Mouse (Mus musculus): Measurements from ENCODE around the gene Gm21671. TPM values are rescaled to one million over a fixed set of nuclear protein-coding genes. Genes with fewer than 3 reads are reported as not detected.
"Not testable (repeated sequence)": the region's sequence is repeated elsewhere in the genome, so short reads cannot be mapped to it uniquely, and the experiment has no call there.

Gene Gm21671
- polyA plus RNA-seq (2015; fragmentation: Nextera tagmentation; extraction: Ambion mirVana), result not detected in 2 replicates

- ATAC-seq (ENCODE audit: low FRiP score, low TSS enrichment); H3K9ac ChIP-seq (replicated peaks; ENCODE audit: low read length); H3K36me3 ChIP-seq (ENCODE audit: insufficient read depth, low read length); H3K4me1 ChIP-seq (ENCODE audit: insufficient read depth, low read length); H3K27me3 ChIP-seq (ENCODE audit: insufficient read depth, low read length); H3K9me3 ChIP-seq (ENCODE audit: low read length); H3K4me2 ChIP-seq (replicated peaks; ENCODE audit: low read depth, low read length); H3K27ac ChIP-seq (ENCODE audit: low read length); H3K4me3 ChIP-seq (ENCODE audit: low read length): not testable (repeated sequence)
- WGBS, result 60% methylated on average over 2 of the region's 2 CpGs
Measured at GRCm38 (mm10) chr5:25954317-25954716, at the start of gene Gm21671. TSS of gene Gm21671 (minus strand) at chr5:25954417.

DNA sequence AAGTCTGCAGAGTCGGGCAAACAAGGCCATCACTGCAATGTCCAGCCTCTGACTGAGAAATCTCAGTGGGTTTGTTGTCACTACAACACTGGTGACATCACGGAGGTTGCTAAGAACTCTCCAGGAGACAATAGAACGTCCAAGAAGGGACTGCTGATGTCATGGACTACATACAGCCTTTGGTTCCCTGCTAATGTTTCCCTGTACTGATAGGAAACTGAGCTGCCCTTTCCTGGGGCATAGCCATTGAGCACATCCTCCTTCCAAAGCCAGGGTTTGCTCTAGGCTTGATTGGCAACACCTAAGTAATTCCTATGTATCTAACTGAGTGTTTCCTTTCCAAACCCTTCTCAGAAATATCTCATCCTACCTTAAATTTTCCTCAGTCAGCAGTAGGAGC, 34.3 kb upstream of the Gm21671 start, which contains the start of gene Gm21698:
Gene Gm21698, minus strand, starts transcription at position 101 of the 400 bp plus-strand sequence.
- H3K4me3 ChIP-seq (ENCODE audit: low read length); H3K9me3 ChIP-seq (ENCODE audit: low read length); H3K9ac ChIP-seq (replicated peaks; ENCODE audit: low read length); H3K36me3 ChIP-seq (ENCODE audit: insufficient read depth, low read length); H3K27ac ChIP-seq (ENCODE audit: low read length); ATAC-seq (ENCODE audit: low FRiP score, low TSS enrichment); H3K4me1 ChIP-seq (ENCODE audit: insufficient read depth, low read length); H3K4me2 ChIP-seq (replicated peaks; ENCODE audit: low read depth, low read length); H3K27me3 ChIP-seq (ENCODE audit: insufficient read depth, low read length): not testable (repeated sequence)
- no CpG with 5 or more reads among the region's 3 CpGs for WGBS

DNA sequence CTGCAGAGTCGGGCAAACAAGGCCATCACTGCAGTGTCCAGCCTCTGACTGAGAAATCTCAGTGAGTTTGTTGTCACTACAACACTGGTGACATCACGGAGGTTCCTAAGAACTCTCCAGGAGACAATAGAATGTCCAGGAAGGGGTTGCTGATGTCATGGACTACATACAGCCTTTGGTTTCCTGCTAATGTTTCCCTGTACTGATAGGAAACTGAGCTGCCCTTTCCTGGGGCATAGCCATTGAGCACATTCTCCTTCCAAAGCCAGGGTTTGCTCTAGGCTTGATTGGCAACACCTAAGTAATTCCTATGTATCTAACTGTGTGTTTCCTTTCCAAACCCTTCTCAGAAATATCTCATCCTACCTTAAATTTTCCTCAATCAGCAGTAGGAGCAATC, 18.3 kb upstream of the Gm21671 start, which contains the start of gene Gm21680:
Gene Gm21680, minus strand, starts transcription at position 101 of the 400 bp plus-strand sequence.
- no CpG with 5 or more reads among the region's 2 CpGs for WGBS
- not testable (repeated sequence) for H3K9me3 ChIP-seq (ENCODE audit: low read length); H3K9ac ChIP-seq (replicated peaks; ENCODE audit: low read length); H3K27ac ChIP-seq (ENCODE audit: low read length); H3K4me1 ChIP-seq (ENCODE audit: insufficient read depth, low read length); H3K36me3 ChIP-seq (ENCODE audit: insufficient read depth, low read length); H3K27me3 ChIP-seq (ENCODE audit: insufficient read depth, low read length); ATAC-seq (ENCODE audit: low FRiP score, low TSS enrichment); H3K4me3 ChIP-seq (ENCODE audit: low read length); H3K4me2 ChIP-seq (replicated peaks; ENCODE audit: low read depth, low read length)

GRCm38 (mm10) chr5:25957050-25957449, 2.8 kb upstream of the Gm21671 start:
- H3K27me3 ChIP-seq (ENCODE audit: insufficient read depth, low read length); H3K4me1 ChIP-seq (ENCODE audit: insufficient read depth, low read length); H3K9me3 ChIP-seq (ENCODE audit: low read length); H3K36me3 ChIP-seq (ENCODE audit: insufficient read depth, low read length); H3K27ac ChIP-seq (ENCODE audit: low read length); H3K9ac ChIP-seq (replicated peaks; ENCODE audit: low read length): not testable (repeated sequence)
- Histone ChIP-seq H3K4me2 (replicated peaks; ENCODE audit: low read depth, low read length) (peak overlapping the region; percentile 42), H3K4me3 (ENCODE audit: low read length) (peak overlapping the region; percentile 29; the same call in 1 of the 2 replicates)
- 0 out of 2 replicates have a peak, but pooled peaks have one; percentile 35 for ATAC-seq (ENCODE audit: low FRiP score, low TSS enrichment)
- 61% methylated on average over 16 of the region's 17 CpGs for WGBS

- not testable (repeated sequence) for H3K4me1 ChIP-seq (ENCODE audit: insufficient read depth, low read length); H3K27ac ChIP-seq (ENCODE audit: low read length); H3K36me3 ChIP-seq (ENCODE audit: insufficient read depth, low read length); H3K9me3 ChIP-seq (ENCODE audit: low read length); H3K27me3 ChIP-seq (ENCODE audit: insufficient read depth, low read length); H3K9ac ChIP-seq (replicated peaks; ENCODE audit: low read length)
- ATAC-seq (ENCODE audit: low FRiP score, low TSS enrichment), result peak; percentile 63; the same call in 1 of the 2 replicates
- WGBS, result 31% methylated on average over 32 of the region's 32 CpGs
- peak overlapping the region; percentile 42 for H3K4me2 ChIP-seq (replicated peaks; ENCODE audit: low read depth, low read length)
- H3K4me3 ChIP-seq (ENCODE audit: low read length), result peak overlapping the region; percentile 29
Measured at GRCm38 (mm10) chr5:25956611-25957010, 2.4 kb upstream of the Gm21671 start.

DNA sequence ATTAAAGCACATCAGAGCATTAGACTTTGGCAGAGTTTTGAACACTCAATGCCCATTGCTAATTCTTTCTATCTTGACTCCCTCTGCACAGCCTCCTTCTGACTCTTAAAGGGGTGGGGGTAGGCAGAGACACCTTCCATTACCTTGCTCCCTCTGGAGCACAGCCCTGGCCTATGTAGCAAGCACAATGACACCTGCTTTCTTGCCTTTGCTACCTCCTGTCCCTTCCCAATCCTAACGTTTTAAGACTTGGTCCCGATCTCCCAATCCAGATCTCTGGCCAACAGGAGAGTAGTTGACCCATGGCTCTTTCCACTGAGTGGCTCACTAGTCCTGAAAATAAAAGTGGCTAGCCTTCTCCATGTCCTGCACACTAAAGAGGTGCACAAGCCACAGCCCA, 8.8 kb downstream of the Gm21671 start:
- not testable (repeated sequence) for ATAC-seq (ENCODE audit: low FRiP score, low TSS enrichment); H3K4me3 ChIP-seq (ENCODE audit: low read length); H3K9me3 ChIP-seq (ENCODE audit: low read length); H3K27ac ChIP-seq (ENCODE audit: low read length); H3K36me3 ChIP-seq (ENCODE audit: insufficient read depth, low read length); H3K9ac ChIP-seq (replicated peaks; ENCODE audit: low read length); H3K27me3 ChIP-seq (ENCODE audit: insufficient read depth, low read length); H3K4me2 ChIP-seq (replicated peaks; ENCODE audit: low read depth, low read length); H3K4me1 ChIP-seq (ENCODE audit: insufficient read depth, low read length)
- WGBS, result 81% methylated on average over 2 of the region's 2 CpGs

DNA sequence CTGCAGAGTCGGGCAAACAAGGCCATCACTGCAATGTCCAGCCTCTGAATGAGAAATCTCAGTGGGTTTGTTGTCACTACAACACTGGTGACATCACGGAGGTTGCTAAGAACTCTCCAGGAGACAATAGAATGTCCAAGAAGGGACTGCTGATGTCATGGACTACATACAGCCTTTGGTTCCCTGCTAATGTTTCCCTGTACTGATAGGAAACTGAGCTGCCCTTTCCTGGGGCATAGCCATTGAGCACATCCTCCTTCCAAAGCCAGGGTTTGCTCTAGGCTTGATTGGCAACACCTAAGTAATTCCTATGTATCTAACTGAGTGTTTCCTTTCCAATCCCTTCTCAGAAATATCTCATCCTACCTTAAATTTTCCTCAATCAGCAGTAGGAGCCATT, 11.9 kb downstream of the Gm21671 start, which contains the start of gene Gm21663:
Gene Gm21663, minus strand, starts transcription at position 101 of the 400 bp plus-strand sequence.
- H3K4me3 ChIP-seq (ENCODE audit: low read length); H3K4me1 ChIP-seq (ENCODE audit: insufficient read depth, low read length); ATAC-seq (ENCODE audit: low FRiP score, low TSS enrichment); H3K27ac ChIP-seq (ENCODE audit: low read length); H3K4me2 ChIP-seq (replicated peaks; ENCODE audit: low read depth, low read length); H3K9ac ChIP-seq (replicated peaks; ENCODE audit: low read length); H3K27me3 ChIP-seq (ENCODE audit: insufficient read depth, low read length); H3K36me3 ChIP-seq (ENCODE audit: insufficient read depth, low read length); H3K9me3 ChIP-seq (ENCODE audit: low read length): not testable (repeated sequence)
- WGBS, result 62% methylated on average over 2 of the region's 2 CpGs

Other genes with a start within 250 kb of the Gm21671 start
- 7.9 and 11.0 TPM in 2 replicates for gene Xrcc2, start 248.6 kb downstream of the Gm21671 start, polyA plus RNA-seq (2015; fragmentation: Nextera tagmentation; extraction: Ambion mirVana)
- 4.9 and 6.2 TPM in 2 replicates for gene Actr3b, start 194.4 kb downstream of the Gm21671 start, polyA plus RNA-seq (2015; fragmentation: Nextera tagmentation; extraction: Ambion mirVana)
- not detected in 2 replicates for gene Gm21663, start 12.0 kb downstream of the Gm21671 start, polyA plus RNA-seq (2015; fragmentation: Nextera tagmentation; extraction: Ambion mirVana)
- gene Gm21680, start 18.2 kb upstream of the Gm21671 start, polyA plus RNA-seq (2015; fragmentation: Nextera tagmentation; extraction: Ambion mirVana), result 0.05 TPM in 1 of 2 replicates, not detected in the other
- not detected in 2 replicates for gene Gm21698, start 34.2 kb upstream of the Gm21671 start, polyA plus RNA-seq (2015; fragmentation: Nextera tagmentation; extraction: Ambion mirVana)
- not detected in 2 replicates for gene Gm1979, start 50.4 kb upstream of the Gm21671 start, polyA plus RNA-seq (2015; fragmentation: Nextera tagmentation; extraction: Ambion mirVana)
- gene Gm5862, start 68.5 kb upstream of the Gm21671 start, polyA plus RNA-seq (2015; fragmentation: Nextera tagmentation; extraction: Ambion mirVana), result not detected in 2 replicates
- not detected in 2 replicates for gene Speer4a, start 85.1 kb upstream of the Gm21671 start, polyA plus RNA-seq (2015; fragmentation: Nextera tagmentation; extraction: Ambion mirVana)
- not detected in 2 replicates for gene Gm7347, start 104.2 kb upstream of the Gm21671 start, polyA plus RNA-seq (2015; fragmentation: Nextera tagmentation; extraction: Ambion mirVana)
- not detected in 2 replicates for gene Gm10471, start 134.9 kb upstream of the Gm21671 start, polyA plus RNA-seq (2015; fragmentation: Nextera tagmentation; extraction: Ambion mirVana)
- gene 5031410I06Rik, start 150.9 kb upstream of the Gm21671 start, polyA plus RNA-seq (2015; fragmentation: Nextera tagmentation; extraction: Ambion mirVana), result not detected in 2 replicates
- gene Gm10220, start 167.0 kb upstream of the Gm21671 start, polyA plus RNA-seq (2015; fragmentation: Nextera tagmentation; extraction: Ambion mirVana), result 0.06 TPM in 1 of 2 replicates, not detected in the other

Data from kidney, embryonic 16.5 days (tissue).